Mouse (Mus musculus) forebrain, embryonic 10.5 days (tissue): ENCODE results near the gene Jph2. TPM values are rescaled to one million over a fixed set of nuclear protein-coding genes. Genes with fewer than 3 reads are reported as not detected.

Experiments
- DNase-seq: peaks from one replicate; pipeline ENCODE4 v3.0.0-alpha.2; 2017; ENCODE audit warnings: low spot score; ENCODE audit errors: extremely low spot score
- H3K27ac ChIP-seq: fragments of 300-500 bp; sonication (generic); 2 replicates; pipeline ENCODE4 v1.5.1; 2016; ENCODE audit warnings: mild to moderate bottlenecking
- H3K27me3 ChIP-seq: fragments of 300-500 bp; sonication (generic); 2 replicates; pipeline ENCODE4 v1.6.1; 2016; ENCODE audit warnings: mild to moderate bottlenecking; ENCODE audit not compliant: poor library complexity, severe bottlenecking
- H3K36me3 ChIP-seq: fragments of 300-500 bp; sonication (generic); replicated peaks from 2 replicates; pipeline ENCODE4 v1.6.1; 2016; ENCODE audit warnings: mild to moderate bottlenecking, moderate library complexity
- H3K4me1 ChIP-seq: fragments of 300-500 bp; sonication (generic); 2 replicates; pipeline ENCODE4 v1.6.1; 2016
- H3K4me3 ChIP-seq: fragments of 300-500 bp; sonication (generic); 2 replicates; pipeline ENCODE4 v1.5.1; 2016; ENCODE audit warnings: mild to moderate bottlenecking, moderate library complexity
- H3K9me3 ChIP-seq: fragments of 300-500 bp; sonication (generic); 2 replicates; pipeline ENCODE4 v1.6.1; 2016; ENCODE audit warnings: mild to moderate bottlenecking, moderate library complexity
- WGBS: fragments of 180-500 bp; shearing (Covaris S2); methylation state at CpG from one replicate; pipeline ENCODE4 v1.1.7; 2016; 5-methylcytosine and 5-hydroxymethylcytosine counted together
- polyA plus RNA-seq: library from polyadenylated mRNA; unstranded; fragments of >200 nt; fragmentation: Nextera tagmentation; extraction: Ambion mirVana; gene quantifications from 2 replicates; pipeline ENCODE4 v1.2.1, GENCODE M21; 2016

Jph2 gene
- polyA plus RNA-seq, 1 experiment from 2014 or later, result 0.47 TPM

DNA sequence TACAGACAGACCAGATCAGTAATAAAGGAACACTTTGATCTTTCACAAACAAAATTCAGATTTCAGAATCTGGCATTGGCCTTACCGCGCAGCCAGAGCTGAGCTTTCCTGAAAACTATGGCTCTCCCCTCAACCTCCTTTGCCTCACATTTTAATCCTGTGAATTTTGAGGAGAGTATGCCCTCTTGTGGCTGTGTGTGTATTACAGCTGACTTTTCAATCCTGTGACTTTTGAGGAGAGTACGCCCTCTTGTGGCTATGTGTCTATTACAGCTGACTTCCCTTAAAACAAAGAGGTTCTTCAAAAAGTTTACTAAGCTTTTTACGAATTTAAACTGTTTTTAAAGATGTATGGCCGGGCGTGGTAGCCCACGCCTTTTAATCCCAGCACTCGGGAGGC lies 3.4 kb upstream of the Jph2 start:
- Histone ChIP-seq H3K36me3 (peaks cover 13% of the 10 kb centered on the region), H3K27ac (no peak overlapping the region), H3K4me1 (peaks cover 15% of the 10 kb centered on the region), H3K9me3 (no peaks in the 10 kb centered on the region), H3K4me3 (no peak overlapping the region), H3K27me3 (0 out of 2 replicates have a peak, but pooled peaks cover 4% of the 10 kb centered on the region)
- peak; percentile 77 for DNase-seq
- WGBS, result 18% methylated on average over 8 of the region's 8 CpGs

DNA sequence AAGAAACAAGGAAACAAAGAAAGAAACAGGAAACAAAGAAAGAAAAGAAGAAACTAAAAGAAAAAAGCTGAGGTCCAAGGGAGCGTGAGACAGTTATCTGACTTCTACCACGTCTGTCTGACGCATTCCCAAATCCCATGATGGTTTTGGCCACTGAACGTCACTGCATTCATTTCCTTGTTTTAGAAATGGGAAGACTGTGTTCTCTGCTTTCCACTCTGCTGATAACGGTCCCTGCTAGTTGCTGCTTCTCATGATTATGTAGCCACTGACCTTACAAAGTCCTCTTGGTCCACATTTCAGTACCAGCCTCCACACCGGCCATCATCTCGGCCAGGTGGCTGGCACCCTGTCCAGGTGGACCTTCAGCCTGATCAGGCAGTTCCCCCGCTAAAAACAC lies 1.4 kb upstream of the Jph2 start:
- DNase-seq, result no peak
- no peak overlapping the region for H3K4me3 ChIP-seq
- 0 out of 2 replicates have a peak, but pooled peaks cover 4% of the 10 kb centered on the region for H3K27me3 ChIP-seq
- no peaks in the 10 kb centered on the region for H3K36me3 ChIP-seq
- WGBS, result 83% methylated on average over 8 of the region's 8 CpGs
- peaks cover 15% of the 10 kb centered on the region for H3K4me1 ChIP-seq
- H3K27ac ChIP-seq, result no peak overlapping the region
- no peaks in the 10 kb centered on the region for H3K9me3 ChIP-seq

DNA sequence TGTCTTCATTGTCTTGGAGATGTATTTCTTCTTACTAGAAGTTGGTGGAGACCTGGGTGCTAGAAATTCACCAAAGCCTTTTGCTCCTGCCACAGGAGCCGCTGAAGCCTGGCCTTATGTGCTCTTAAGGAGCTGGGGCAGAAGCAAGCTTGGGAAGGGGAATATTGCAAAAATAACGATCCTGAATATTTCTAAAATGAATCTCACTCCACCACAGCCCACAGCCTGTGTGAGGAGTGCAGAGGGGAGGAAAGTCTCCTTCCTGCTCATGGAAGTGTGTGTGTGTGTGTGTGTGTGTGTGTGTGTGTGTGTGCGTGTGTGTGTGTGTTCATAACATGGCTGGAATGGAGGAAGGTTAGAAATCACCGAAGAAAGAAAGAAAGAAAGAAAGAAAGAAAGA lies 977 bp upstream of the Jph2 start:
- Histone ChIP-seq H3K27ac (0 out of 2 replicates have a peak overlapping the region, but pooled peaks have one; percentile 76), H3K4me1 (peaks cover 15% of the 10 kb centered on the region), H3K36me3 (no peaks in the 10 kb centered on the region), H3K9me3 (no peaks in the 10 kb centered on the region), H3K27me3 (0 out of 2 replicates have a peak, but pooled peaks cover 4% of the 10 kb centered on the region), H3K4me3 (no peak overlapping the region)
- DNase-seq, result no peak
- WGBS, result 86% methylated on average over 4 of the region's 4 CpGs

DNA sequence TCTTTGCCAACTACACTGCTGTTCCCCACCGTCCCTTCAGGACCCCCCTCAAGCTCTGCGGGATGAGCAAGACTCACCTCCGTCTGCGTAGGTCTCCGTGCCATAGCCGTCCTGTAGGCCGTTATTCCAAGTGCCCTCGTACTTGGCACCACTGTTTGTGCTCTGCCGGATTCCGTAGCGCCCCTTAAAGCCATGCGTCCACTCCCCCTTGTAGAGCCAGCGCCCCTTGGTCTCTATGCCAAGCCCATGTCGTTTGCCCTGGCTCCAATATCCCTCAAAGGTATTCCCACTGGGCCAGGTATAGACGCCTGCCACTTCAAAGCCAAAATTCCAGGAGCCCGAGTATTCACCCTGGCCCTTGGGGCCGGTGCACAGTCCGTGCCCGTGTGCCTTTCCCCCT lies 722 bp downstream of the Jph2 start:
- 0 out of 2 replicates have a peak, but pooled peaks cover 4% of the 10 kb centered on the region for H3K27me3 ChIP-seq

DNA sequence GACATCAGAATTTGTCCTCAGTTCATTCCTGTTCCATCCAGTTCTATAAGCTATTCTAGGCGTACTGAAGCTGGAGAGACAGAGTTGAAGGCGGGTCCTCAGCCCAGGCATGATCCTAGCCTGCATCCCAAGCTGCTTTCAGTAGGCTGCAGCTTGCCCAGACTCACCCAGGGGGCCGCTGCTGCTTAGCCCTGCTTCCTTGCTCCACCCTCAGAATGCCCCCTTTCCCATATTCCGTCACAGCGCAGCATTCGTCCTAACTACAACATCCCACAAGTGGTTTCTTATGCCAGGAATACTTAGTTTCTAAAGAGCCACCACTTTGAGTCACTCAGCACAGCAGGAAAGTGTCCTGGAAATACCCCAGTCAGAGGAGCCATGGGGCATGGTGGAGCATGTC lies 2.8 kb downstream of the Jph2 start:
- no peak overlapping the region for H3K27ac ChIP-seq
- WGBS, result 72% methylated on average over 6 of the region's 6 CpGs
- 0 out of 2 replicates have a peak, but pooled peaks cover 4% of the 10 kb centered on the region for H3K27me3 ChIP-seq
- H3K4me3 ChIP-seq, result no peak overlapping the region
- H3K9me3 ChIP-seq, result no peaks in the 10 kb centered on the region
- no peaks in the 10 kb centered on the region for H3K36me3 ChIP-seq
- no peak for DNase-seq
- H3K4me1 ChIP-seq, result peaks cover 15% of the 10 kb centered on the region

More for the DNA sequence above, 722 bp downstream of the Jph2 start:
- H3K9me3 ChIP-seq, result no peaks in the 10 kb centered on the region
- H3K36me3 ChIP-seq, result no peaks in the 10 kb centered on the region
- H3K4me1 ChIP-seq, result peaks cover 15% of the 10 kb centered on the region
- no peak for DNase-seq
- WGBS, result 94% methylated on average over 19 of the region's 19 CpGs
- H3K4me3 ChIP-seq, result peak overlapping the region; percentile 37
- H3K27ac ChIP-seq, result peak overlapping the region; percentile 76; the same call in 1 of the 2 replicates

DNA sequence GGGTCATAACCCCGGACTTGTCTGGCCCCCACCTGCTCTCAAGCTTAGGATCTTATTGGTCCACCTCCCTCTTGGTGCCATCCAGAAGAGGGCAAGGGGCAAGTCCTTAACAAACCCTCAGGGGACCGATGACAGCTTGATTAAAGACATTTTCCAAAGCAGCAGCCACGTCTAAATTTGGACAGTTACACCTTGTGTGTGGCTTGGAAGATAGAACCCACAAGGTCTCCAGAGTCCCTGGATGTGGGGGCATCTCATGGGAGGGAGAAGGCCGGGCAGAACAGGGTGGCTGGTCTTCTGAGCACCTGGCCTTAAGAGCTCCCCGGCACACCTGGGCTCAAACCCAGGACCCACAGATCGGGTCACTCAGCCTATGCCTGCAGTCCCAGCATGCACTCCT lies 3.8 kb downstream of the Jph2 start:
- WGBS, result 85% methylated on average over 6 of the region's 6 CpGs
- Histone ChIP-seq H3K27ac (no peak overlapping the region), H3K4me3 (no peak overlapping the region), H3K36me3 (no peaks in the 10 kb centered on the region), H3K9me3 (no peaks in the 10 kb centered on the region), H3K4me1 (peaks cover 15% of the 10 kb centered on the region), H3K27me3 (0 out of 2 replicates have a peak, but pooled peaks cover 4% of the 10 kb centered on the region)
- no peak for DNase-seq

DNA sequence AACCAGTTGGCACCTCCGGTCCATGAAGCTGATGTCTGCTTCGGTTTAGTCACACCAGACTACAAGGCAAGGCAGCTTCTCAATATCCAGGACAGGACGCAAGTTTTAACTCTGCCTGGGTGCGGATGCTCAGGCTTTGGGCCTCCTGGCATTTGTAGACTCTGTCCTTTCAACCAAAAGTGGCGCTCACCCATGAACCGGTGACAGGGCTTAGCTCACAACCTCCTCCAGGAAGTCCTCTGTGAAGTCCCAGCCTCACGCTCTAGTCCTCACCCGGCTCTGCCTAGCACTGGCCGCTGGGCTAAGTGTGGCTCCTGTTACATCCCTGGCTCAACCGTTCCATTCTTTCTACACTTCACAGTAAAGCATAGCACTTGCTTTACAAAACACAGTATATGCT lies 4.6 kb downstream of the Jph2 start:
- H3K27me3 ChIP-seq, result 0 out of 2 replicates have a peak, but pooled peaks cover 4% of the 10 kb centered on the region
- DNase-seq, result no peak
- H3K9me3 ChIP-seq, result no peaks in the 10 kb centered on the region
- peaks cover 12% of the 10 kb centered on the region for H3K4me1 ChIP-seq
- no peak overlapping the region for H3K4me3 ChIP-seq
- H3K27ac ChIP-seq, result no peak overlapping the region
- no peaks in the 10 kb centered on the region for H3K36me3 ChIP-seq
- WGBS, result 88% methylated on average over 10 of the region's 10 CpGs

GRCm38 (mm10) chr2:163392436-163392835 lies 5.4 kb downstream of the Jph2 start:
- DNase-seq, result no peak
- no peak overlapping the region for H3K4me3 ChIP-seq
- H3K9me3 ChIP-seq, result no peaks in the 10 kb centered on the region
- H3K36me3 ChIP-seq, result no peaks in the 10 kb centered on the region
- peaks cover 4% of the 10 kb centered on the region for H3K4me1 ChIP-seq
- no peak overlapping the region for H3K27ac ChIP-seq
- WGBS, result 87% methylated on average over 6 of the region's 6 CpGs
- 0 out of 2 replicates have a peak, but pooled peaks cover 4% of the 10 kb centered on the region for H3K27me3 ChIP-seq

DNA sequence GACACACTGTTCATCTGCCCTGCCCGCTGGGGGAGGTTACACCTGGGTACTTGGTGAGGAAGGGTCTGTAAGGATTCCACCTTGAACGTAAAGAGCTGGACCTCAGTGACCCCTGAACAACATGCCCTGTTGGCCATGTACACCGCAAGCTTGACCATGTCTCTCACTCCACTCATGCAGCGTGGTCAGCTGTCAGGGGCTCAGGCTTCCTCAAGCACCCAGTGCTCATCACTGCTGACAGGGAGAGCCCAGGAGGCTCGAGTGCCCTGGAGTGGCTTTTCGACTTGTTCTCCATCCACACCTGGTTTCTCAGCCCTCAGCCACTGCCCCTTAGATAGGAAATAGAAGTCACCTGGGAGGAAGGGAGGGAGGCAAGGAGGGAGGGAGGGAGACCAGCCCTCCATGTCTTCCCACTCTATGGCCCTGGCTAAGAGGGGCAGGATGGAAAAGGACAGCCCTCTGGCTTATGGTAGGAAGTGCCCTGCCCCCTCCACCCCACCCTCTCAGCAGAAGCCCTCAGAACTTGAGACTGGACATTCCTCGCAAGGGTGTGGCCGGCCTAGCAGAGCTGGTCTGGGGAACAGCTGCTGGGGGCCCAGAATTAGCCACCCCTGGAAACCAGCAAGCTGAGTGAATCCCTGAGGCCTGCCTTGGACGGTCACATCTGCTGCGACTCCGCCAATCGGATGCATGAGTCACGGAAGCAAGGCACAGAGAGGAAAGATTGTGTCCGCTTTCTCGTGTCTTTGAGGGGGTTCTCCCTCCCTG lies 11.2 kb downstream of the Jph2 start:
- Histone ChIP-seq H3K4me3 (no peak overlapping the region), H3K4me1 (no peaks in the 10 kb centered on the region), H3K27me3 (no peaks in the 10 kb centered on the region), H3K27ac (no peak overlapping the region), H3K36me3 (no peaks in the 10 kb centered on the region), H3K9me3 (no peaks in the 10 kb centered on the region)
- WGBS, result 78% methylated on average over 15 of the region's 15 CpGs
- DNase-seq, result no peak

GRCm38 (mm10) chr2:163385126-163385525 lies 12.7 kb downstream of the Jph2 start:
- DNase-seq, result no peak
- H3K4me1 ChIP-seq, result no peaks in the 10 kb centered on the region
- H3K36me3 ChIP-seq, result no peaks in the 10 kb centered on the region
- H3K27ac ChIP-seq, result no peak overlapping the region
- no peak overlapping the region for H3K4me3 ChIP-seq
- no peaks in the 10 kb centered on the region for H3K9me3 ChIP-seq
- WGBS, result 88% methylated on average over 6 of the region's 6 CpGs
- no peaks in the 10 kb centered on the region for H3K27me3 ChIP-seq

GRCm38 (mm10) chr2:163381246-163381645 lies 16.5 kb downstream of the Jph2 start:
- no peak for DNase-seq
- Histone ChIP-seq H3K4me3 (no peak overlapping the region), H3K36me3 (no peaks in the 10 kb centered on the region), H3K9me3 (0 out of 2 replicates have a peak, but pooled peaks cover under 1% of the 10 kb centered on the region), H3K27me3 (peaks cover 16% of the 10 kb centered on the region), H3K27ac (no peak overlapping the region), H3K4me1 (no peaks in the 10 kb centered on the region)
- WGBS, result 90% methylated on average over 8 of the region's 8 CpGs

DNA sequence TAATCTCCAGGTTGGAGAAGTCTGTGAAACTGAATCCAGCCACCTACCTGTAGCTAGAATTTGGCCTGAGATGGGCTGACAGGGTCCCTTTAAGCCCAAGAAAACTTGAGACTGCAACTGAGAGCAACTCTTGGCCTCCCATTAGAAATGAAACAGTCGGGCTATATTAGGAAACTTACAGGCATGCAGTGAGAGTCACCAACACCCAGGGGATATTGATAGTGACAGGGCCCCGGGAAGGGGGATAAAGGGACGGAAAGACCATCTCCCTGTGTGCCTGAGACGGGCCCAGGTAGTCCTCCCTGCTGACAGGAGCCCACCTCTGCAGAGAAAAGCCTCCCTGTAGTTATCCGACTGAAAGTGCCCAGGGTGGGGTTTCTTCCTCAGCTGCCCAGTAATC lies 18.4 kb downstream of the Jph2 start:
- no peak overlapping the region for H3K27ac ChIP-seq
- no peak for DNase-seq

DNA sequence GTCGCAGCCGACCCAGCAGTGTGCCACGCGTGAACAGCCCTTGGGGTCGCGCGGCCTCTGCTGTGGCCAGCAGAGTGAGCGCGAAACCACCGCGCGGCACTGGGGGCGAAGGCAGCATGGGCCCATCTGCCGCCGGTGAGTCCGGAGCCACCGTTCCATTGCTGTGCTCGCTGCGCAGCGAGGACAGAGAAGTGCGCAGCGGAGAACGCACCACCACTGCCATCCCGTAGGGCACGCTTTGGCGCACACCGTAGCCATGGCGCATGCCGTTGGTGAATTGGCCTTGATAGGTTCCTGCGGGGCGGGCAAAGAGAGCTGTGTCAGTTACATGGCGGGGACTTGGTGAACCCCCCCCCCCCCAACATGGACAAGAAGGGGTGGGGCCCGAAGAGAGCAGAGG lies 21.7 kb downstream of the Jph2 start:
- DNase-seq, result no peak
- Histone ChIP-seq H3K27ac (no peak overlapping the region), H3K27me3 (peaks cover 45% of the 10 kb centered on the region), H3K4me1 (peaks cover 4% of the 10 kb centered on the region; the same call in 1 of the 2 replicates), H3K4me3 (peak overlapping the region; percentile 7; the same call in 1 of the 2 replicates), H3K9me3 (peaks cover 7% of the 10 kb centered on the region; the same call in 1 of the 2 replicates), H3K36me3 (no peaks in the 10 kb centered on the region)
- 46% methylated on average over 33 of the region's 33 CpGs for WGBS

More for the DNA sequence above, 18.4 kb downstream of the Jph2 start:
- H3K9me3 ChIP-seq, result peaks cover 7% of the 10 kb centered on the region; the same call in 1 of the 2 replicates
- peaks cover 4% of the 10 kb centered on the region; the same call in 1 of the 2 replicates for H3K4me1 ChIP-seq
- 79% methylated on average over 5 of the region's 5 CpGs for WGBS
- H3K4me3 ChIP-seq, result no peak overlapping the region
- no peaks in the 10 kb centered on the region for H3K36me3 ChIP-seq
- H3K27me3 ChIP-seq, result peaks cover 35% of the 10 kb centered on the region
